Mouse (Mus musculus) activated CD4-positive, CD25-positive, alpha-beta regulatory T cell, adult 4 months (primary cell): Measurements from ENCODE around the gene Cdc16. TPM values are rescaled to one million over a fixed set of nuclear protein-coding genes. Genes with fewer than 3 reads are reported as not detected.
"Not testable (repeated sequence)": the region's sequence is repeated elsewhere in the genome, so short reads cannot be mapped to it uniquely, and the experiment has no call there.

Source experiments
- ATAC-seq: one replicate; pipeline ENCODE4 v1.8.0; 2017
- polyA plus RNA-seq, 2 experiments: library from polyadenylated mRNA; unstranded; fragments of 100-300 nt; shearing (Covaris generic); gene quantifications; one replicate each; pipeline ENCODE4 v1.2.1; 2017

The Cdc16 gene
- 10 to 100 TPM; 26.7 to 29.7 TPM for polyA plus RNA-seq

DNA sequence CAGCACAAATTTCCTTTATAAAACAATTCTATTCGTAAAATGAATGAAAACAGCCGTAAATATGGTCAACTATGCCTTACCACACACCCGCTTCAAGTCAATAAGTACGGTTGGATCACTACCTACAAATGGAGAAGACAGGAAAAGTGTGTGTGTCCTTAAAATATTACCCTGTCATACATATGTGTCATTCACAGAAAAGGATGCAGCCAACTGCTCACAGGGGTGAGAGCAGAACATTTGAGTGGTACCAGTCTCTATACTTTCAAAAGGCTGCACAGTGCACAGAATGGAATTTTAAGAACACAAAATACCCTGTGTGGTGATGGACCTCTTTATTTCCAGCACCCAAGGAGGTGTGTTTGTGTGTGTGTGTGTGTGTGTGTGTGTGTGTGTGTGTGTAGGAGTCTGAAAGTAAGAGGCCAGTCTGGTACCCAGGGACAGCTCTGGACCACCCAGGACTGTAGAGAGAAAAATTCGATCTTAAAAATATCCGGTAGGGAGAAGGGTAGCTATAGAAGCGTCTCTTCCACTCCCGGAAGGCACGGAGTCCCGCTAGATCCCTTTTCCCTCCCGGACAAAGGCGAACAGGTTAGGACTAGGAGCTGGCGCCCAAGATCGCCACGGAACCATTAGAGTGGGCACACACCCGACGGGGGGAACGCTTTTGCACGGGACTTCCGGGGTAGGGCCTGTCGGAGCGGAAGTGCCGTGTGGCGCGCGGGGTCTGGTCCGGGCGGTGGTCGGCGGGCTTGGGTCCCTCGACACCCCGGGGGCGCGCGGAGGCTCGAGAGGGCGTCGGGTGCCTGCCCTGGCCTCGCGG, at the start of gene Cdc16:
Gene Cdc16 (plus strand): TSS at position 695 of the 823 bp plus-strand sequence.
- peak; percentile 85 for ATAC-seq

DNA sequence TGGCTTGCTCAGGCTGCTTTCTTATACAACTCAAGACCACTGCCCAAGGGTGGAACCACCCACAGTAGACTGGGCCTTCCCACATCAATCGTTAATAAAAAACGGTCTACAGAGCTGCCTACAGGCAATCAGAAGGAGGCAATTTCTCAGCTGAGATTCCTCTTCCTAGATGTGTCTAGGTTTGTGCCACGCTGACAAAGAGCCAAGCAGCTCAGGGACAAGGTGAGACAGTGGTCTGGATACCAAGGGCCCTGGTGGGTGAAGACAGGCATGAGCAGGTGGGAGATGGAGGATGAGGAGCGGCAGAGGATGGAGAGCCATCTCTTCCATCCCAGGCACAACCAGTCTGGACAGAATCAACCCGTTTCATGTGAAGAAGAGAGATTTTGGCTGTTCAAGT, 49.0 kb upstream of the Cdc16 start:
- no peak for ATAC-seq

DNA sequence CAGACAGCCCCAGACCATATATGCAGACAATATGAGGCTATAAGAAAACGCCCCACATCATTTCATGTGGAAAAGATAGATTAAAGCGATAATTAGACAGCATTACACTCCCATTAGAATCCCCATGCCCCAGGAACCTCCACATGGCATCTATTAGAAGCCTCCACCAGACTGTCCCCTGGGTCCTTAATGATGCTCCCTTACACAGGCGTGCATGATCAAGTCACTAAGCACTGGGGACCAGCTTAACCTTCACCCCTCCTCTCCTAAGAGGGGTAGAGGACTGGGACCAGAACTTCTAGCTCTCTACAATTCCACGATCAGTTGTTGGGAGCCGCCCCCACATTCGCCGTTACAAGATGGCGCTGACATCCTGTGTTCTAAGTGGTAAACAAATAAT, 38.5 kb upstream of the Cdc16 start:
- no peak for ATAC-seq

DNA sequence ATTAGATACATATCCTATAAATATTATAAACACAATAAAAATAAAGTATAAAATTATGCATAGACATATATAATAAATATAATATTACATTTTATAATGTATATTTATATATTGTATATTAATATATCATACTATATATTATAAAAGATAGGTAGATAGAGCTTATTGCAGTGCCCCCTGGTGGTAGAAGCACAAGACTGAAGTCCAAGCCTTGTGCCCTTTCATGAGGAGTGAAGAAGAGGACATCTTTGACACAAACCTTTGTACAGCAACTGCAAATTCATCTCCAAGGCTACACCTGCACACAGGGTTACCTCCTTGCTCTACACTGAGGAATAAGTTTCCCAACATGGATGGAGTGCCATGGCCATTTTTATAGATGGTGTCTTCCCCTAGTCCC, 31.8 kb upstream of the Cdc16 start:
- ATAC-seq, result no peak

DNA sequence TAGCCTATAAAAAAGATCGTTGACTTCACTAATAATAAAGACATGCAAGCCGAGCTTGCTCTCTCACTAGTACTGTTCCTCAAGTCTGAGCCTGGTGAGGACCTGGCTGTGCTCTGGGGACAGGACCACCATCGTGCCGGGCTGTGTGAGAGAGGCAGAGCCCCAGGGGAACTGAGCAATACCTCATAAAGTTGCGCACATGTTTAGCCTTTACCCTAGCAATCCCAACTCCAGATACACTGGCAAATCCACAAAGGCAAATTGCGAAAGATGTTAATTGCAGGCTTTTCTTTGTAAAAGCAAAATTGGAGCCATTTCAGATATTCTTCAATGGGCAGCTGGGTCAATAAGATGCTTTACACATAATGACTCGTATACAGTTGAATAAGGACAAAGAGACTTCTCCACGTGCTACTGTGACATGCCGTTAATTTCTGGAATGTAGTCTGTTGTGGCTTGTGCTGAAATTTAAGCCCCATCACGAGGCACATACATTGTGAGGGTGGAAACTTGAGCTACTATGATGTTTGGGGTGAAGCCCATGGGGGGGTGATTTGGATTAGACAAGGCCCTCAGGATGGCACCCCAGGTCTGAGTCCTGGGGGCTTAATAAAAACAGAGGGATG, 29.9 kb upstream of the Cdc16 start:
- no peak for ATAC-seq

DNA sequence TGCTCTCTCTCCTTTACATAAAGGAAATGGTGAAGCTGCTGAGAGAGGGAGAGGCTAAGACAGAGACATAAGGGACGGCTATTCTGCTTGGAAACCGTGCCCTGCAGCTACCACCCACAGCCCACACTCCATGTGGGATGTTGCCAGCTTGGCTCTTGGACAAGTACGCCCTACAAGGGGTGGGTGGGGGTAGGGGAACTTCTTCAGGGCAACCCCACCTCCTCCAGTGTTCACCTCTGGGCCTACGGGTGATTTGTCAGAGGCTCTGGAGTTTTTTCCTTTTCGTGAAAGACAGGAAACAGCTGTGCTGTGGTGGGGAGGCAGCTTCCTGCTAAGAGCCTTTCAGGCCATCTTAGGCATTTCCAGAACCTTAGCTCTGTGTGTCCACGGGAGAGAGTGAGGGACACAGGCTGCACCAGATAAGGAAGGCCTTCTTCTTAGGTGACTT, 17.1 kb upstream of the Cdc16 start:
- peak; percentile 28 for ATAC-seq

DNA sequence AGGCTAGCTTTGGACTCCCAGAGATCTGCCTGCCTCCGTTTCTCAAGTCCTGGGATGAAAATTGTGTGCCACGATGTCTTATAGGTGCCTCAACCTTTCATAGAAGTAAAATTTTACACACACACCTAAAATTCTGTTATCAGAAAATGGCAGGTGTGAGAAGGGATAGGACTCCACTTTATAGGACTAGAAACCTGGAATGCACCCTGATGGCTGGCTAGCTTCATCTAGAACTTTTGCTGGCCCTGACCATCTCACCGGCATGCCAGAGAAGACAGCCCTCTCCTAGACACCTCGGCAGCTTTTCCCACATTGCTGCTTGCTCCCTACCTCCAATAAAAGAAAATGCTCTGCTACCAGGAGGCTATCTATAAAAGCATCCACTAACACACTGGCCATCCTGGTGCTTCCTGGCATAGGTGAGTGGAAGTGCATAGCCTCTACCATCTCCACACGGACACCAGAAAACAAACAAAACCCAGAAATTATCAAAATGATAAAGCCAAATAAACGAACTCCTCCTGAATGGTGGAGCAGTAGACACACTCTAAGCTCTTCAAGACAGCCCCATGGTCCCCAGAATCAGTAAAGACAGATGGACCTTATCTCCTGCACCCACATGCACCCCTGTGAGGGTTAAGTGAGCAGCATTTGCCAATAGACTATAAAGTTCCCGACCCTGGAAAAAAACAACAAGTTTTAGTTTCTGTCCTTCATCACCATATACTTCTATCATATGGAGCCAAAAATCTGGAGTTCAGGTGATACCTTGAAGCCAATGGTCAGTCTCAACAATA, 16.5 kb upstream of the Cdc16 start:
- ATAC-seq, result no peak

DNA sequence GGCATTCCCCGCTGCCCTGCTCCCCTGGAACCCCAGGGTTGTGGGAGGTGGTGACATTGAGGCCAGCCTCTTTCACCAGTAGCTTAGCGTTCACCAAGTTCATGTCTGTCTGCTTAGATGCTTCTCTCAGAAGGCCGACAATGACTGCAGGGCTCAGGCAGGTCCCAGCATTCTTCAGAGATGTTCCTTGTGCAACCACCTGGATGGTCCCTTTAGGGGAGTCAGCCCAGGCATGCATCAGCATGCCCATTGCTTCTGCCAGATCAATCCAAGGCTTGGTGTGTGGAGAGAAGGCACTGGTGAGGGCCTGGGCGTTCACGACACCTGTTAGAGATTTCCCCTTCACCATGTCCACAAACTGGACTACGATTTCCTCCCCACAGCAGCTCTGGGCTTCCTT, 11.3 kb upstream of the Cdc16 start:
- not testable (repeated sequence) for ATAC-seq

DNA sequence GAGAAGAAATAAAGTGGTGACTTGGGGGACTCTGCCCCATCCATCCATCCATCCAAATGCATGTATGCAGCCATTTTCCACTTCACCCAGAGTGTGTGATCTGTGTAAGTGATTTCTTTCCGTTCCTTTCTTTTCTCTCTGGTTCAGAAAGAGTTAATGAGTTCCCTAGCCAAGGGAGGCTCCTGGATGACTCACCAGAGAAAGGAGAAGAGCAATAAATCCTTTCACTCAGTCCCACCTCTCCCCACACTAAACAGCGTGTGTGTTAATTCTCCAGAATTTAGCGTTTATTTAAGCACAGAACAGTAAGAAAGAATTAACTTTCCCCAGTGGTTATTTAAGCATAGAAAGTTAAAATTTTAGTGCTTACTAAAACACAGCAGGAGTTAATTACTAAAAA, 9.8 kb upstream of the Cdc16 start:
- no peak for ATAC-seq

DNA sequence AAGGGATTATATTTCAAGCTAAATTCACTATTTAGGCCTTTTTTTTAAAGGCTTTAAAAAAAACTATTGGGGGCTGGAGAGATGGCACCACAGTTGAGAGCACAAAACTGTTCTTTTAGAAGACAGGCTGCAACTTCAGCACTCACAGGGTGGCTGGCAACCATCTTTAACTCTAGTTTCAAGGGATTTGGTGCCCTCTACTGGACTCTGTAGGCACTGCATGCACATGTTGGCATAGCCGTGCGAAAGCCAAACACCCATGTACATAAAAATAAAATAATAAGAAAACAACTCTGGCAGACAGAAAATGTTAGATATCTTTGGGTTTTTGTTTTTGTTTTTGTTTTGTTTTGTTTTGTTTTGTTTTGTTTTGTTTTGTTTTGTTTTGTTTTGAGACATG, 3.8 kb upstream of the Cdc16 start:
- ATAC-seq, result peak; percentile 50

DNA sequence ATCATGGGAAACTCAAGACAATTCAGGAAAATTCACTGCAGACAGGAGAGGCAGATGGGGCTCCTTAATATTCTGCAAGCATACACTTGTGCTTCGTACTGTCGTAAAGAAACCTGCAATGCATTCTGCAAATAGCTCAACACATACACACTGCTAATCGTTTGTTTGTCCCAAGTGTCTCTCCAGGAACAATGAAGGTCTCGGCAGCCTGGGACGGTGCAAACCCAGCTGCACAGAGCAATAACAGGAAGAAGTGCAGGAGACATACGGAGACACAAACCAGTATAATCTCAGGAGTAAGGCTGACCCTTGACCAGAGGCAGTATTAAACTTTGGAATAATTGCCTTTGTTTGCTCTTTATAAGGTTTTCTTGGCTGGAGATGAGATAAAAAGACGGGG, 996 bp upstream of the Cdc16 start:
- ATAC-seq, result no peak

DNA sequence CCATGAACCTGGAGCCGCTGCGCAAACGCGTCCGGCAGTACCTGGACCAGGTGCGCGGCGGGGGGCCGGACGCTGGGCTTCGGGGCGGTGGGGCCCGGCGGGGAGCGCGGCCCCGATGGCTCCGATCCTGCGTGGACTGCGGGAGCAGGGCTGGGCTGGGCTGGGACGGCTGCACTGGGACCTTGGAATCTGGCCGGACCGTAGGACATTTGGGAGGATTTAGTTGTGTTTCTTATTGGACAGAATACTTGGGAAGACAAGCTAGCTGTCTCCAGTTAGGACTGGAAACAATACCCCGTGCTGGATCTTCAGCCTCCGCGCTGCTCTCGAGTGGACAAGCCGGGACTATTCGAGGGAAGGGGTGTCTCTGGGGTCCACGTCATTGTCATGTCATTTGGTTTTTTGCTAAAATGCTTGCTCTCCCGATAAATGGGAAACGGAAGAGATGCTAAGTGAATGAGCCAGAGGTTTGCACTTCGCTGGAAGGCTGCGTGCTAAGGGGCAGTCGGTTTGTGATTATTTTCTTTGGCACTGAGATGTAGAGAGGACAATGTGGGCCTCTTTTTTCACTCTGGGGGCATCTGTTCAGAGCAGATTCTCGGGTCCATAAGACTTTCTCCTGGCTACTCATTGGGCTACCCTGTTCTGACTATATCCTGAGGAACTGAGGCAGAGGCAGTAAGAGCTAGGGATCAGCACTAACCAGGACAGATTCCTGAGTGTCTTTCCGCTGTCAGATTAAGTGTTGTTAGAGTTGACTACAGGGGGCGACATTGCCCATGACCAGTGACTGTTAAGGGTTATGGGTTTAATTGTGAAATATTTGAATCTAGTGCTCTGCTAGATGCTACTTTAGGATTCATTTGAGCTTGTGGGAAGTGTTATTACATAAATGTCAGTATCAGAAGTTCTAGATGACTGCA, 590 bp downstream of the Cdc16 start:
- ATAC-seq, result peak; percentile 40

DNA sequence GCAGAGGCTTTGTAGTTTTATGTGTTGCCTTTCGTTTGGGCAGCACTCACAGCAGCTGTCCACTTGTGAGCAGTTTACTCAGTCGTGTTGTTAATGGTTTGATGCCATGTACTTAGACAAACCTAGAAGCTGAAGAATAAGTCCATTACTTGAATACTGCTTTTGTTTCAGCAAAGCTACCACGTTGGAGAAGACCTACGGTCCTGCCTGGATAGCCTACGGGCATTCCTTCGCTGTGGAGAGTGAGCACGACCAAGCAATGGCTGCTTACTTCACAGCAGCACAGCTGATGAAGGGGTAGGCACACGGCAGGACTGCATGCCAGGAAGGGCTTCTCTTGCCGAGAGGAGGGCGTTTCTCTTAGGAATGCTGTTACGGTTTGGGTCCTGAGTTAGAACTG, 11.7 kb downstream of the Cdc16 start:
- ATAC-seq, result no peak

DNA sequence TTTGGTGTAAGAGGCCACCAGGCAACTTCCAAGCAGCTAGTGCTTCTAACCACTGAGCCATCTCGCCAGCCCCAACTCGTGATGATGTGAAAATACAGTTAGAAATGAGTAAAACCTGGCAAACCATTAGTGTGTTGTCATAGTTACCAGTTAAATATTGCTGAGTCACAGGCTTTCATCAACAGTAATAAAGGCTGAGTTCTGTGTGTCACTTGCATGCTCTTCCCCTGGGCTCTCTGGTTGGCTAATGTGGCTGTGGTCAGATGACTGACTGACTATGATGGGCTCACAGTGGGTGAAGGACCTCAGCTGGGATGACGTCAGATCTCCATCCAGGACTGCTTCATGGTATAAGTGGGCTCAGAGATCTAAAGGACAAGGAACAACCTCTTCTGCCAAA, 23.1 kb downstream of the Cdc16 start:
- no peak for ATAC-seq

DNA sequence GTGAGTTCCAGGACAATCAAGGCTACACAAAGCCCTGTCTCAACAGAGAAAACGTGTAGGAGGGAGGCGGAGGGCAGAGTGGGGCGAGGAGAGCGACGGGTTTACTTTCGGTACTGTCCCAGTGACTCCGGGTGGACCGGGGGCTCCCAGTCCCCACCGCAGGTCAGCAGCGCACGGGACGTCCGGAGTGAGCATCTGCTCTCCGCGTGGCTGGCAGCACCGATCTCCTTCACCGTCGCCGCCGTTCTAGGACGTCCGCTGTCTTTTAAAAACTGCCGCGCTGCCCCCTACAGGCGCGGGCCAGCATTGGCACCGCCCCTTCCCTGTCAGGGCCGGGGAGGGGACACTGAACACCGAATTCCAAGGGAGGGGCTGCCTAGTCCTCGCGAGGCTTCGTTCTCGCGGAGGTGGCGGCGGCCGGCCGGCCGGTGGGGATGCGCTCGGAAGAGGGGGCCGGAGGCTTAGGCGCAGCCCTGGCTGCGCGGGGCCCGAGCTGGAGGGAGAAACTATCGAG, 27.8 kb downstream of the Cdc16 start, which contains the start of gene Upf3a:
Gene Upf3a (plus strand): TSS at position 366 of the 514 bp plus-strand sequence.
- peak; percentile 94 for ATAC-seq

DNA sequence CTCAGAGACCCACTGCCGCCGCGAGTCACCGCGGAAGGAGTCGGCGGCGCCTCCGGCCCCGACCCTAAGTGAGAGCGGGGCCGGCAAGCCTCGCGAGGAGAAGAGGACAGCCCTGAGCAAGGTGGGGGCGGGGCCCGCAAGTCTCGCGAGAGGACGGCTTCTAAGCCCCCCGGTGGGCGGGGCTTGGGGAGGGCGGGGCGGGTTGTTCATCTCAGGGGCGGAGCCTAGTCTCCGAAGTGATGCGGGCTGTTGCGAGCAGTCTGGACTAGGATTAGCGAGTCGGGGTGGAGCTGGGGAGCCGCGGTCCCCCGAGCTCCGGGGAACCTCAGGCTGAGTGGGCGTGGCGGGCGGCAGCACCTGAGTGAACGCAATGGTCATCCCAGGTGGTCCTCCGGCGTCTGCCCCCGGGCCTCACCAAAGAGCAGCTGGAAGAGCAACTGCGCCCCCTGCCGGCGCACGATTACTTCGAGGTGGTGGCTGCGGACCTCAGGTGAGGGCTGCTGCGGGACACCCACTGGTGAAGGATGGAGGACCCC, 28.4 kb downstream of the Cdc16 start:
- peak; percentile 74 for ATAC-seq

DNA sequence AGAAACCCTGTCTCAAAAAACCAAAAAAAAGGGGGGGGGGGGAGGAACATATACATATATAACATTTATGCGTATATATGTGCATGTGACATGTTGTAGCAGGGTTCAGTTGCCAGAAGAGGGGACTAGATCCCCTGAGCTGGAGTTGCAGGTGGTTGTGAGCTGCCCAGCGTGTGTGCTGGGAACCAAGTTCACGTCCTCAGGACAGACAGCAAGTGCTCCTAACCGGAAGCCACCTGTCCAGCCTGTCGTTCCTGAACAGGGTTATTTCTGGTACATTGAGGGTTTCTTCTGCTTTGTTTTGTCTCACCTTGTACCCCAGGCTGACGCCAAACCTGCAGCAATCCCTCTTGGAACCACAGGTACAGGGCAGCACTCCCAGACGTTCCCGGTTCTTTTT, 32.1 kb downstream of the Cdc16 start:
- ATAC-seq, result no peak

DNA sequence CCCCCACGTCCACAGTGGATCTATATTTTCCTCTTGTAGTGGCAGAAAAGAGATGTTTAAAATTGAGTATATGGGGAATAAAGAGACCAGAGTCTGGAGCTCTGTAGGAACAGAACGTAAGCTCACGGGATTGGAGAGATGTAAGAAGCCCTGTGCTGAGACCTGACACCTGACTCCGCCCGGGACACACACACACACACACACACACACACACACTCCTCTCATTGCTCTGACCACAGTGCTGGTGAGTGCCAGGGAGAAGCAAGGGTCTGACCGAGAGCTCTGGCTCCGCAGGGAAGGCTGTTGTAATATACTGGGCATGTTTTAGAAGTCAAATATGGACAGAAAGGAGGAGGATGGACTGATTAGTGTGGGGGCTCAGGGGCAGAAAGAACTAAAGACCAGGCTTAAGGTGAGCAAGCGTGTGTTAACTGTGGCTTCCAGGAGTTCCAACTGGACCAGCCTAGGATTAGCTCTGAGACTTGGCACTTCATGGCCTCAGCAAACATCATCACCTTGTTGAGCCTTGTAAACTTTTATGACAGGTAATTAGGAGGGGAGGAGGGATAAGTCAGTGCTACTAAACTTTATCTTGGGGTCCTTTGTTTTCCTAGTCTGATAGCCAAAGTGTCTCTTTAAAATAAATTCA, 35.7 kb downstream of the Cdc16 start:
- no peak for ATAC-seq

DNA sequence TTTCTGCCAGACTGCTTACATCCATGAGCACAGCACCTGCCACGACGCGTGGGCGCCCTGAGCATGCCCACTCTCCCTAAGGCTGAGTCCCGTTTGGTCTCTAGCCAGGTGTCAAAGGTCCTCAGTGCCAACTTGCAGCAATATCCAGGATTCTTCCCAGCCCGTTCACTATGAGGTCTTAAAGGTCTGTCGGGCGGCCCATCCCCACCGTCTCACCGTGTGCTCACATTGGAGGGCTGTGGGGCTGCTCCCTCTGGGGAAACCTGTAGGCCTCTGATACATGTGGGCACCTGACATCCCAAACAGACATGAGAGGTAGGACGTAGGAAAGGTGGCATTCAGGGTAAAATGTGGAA, 36.2 kb downstream of the Cdc16 start:
- no peak for ATAC-seq

DNA sequence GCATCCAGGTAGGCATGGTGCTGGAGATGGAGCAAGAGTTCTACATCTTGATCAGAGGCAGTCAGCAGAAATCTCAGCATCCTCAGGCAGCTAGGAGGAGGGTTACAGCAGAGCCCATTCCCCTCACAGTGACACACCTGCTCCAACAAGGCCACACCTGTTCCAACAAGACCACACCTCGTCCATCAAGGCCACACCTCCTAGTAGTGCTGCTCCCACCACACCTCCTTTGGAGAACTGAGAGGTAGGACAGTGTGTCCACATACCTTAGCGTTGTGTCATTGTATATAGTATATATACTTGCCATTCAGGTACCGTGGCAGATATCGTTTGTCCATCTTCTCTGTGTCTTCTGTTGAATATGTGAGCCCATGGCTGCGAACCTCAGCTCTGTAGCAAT, 40.2 kb downstream of the Cdc16 start:
- no peak for ATAC-seq

DNA sequence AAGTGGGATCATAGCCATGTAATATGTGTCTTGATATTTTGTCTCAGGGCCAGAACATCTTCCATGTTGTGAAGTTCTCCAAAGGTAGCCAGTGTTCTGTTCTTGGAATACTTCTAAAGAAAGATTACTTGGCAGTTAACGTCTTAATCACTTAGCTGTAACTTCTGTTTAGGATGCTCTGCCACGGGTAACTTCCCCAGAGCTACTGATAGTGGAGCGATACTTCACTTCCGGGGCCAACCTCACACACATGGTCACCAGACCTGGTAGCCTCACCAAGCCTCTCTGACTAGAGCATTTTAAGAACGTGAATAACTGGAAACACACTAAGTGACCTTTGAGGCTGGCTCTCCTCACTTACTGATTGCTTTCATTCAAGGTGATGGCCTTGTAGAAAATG, 42.1 kb downstream of the Cdc16 start:
- ATAC-seq, result no peak
